Mouse (Mus musculus) naive thymus-derived CD4-positive, alpha-beta T cell, adult 5 months (primary cell): Measurements from ENCODE around the gene Auh. TPM values are rescaled to one million over a fixed set of nuclear protein-coding genes. Genes with fewer than 3 reads are reported as not detected.

Experiments
- polyA plus RNA-seq: library from polyadenylated mRNA; unstranded; fragments of 100-300 nt; shearing (Covaris generic); gene quantifications from one replicate; pipeline ENCODE4 v1.2.1, GENCODE M21; 2017

The Auh gene
- polyA plus RNA-seq, result 69.6 TPM

DNA sequence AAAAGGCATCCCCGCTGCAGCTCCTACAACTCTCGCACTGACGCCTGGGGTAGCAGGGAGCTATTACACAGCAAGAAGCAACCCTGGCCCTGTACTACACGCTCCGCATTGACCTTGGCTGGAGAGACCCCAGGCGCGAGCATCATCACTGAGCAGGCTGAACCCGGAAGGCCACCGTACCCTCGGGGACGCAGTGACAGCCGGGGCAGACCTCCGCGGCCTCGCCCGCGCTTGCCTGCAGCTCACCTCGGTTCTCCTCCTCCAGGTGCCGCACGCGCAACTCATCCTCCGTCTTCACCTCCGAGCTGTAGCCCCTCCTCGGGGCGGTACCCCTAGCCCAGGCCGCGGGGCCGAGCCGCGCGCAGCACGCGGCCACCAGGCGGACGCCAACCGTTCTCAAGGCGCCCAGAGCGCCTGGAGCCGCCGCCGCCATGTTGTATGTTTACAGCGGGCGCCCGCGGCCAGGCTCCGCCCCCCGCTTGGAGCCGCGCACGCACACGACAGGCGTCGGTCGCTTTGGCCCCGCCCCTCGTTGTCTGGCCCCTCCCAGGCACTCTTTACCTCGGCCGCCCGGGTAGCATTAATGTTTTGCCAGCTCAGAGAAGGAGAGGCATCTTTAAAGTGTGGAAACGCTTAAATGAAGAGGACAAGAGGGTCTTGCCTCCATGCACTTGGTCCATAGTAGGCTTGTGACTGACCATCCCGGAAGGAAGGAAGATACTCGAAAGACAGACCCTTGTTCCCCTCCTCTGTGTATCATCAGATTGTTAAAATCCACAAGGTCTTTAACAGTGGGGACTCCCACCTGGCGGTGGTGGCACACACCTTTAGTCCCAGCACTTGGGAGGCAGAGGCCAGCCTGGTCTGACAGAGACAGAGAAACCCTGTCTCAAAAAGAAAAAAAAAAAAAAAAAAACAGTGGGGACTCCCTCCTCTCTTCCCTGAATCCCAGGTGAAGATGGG is at the start of gene Auh:
TSS of gene Auh (minus strand) at position 473 of the 963 bp plus-strand sequence.

Other genes with a start within 250 kb of the Auh start
- gene Nfil3, start 51.4 kb upstream of the Auh start, polyA plus RNA-seq, result 21.9 TPM